Mouse (Mus musculus): ENCODE results near the gene Utp11. TPM values are rescaled to one million over a fixed set of nuclear protein-coding genes. Genes with fewer than 3 reads are reported as not detected.

Gene Utp11
- polyA plus RNA-seq, 1 experiment from 2014 or later = 66.2 TPM

- under 1% methylated on average over 59 of the region's 59 CpGs for WGBS
- Histone ChIP-seq H3K27ac (ENCODE audit: low read depth, low read length) (no peak within 1 kb of the TSS), H3K4me1 (ENCODE audit: control insufficient read depth, insufficient read depth, low read length) (peaks cover 48% of the 10 kb centered on the region), H3K9me3 (ENCODE audit: control insufficient read depth, low read length) (no peaks in the 10 kb centered on the region), H3K36me3 (ENCODE audit: control insufficient read depth, insufficient read depth, low read length) (no peaks in the 10 kb centered on the region), H3K9ac (ENCODE audit: low read length) (peak within 1 kb of the TSS; percentile 76), H3K4me2 (peak within 1 kb of the TSS; percentile 95), H3K27me3 (ENCODE audit: control insufficient read depth, insufficient read depth, low read length) (peaks cover 4% of the 10 kb centered on the region), H3K4me3 (ENCODE audit: low read depth, low read length) (peak within 1 kb of the TSS; percentile 63)
- ATAC-seq (ENCODE audit: low FRiP score) (peak; percentile 65), DNase-seq (ENCODE audit: low spot score, missing footprints) (peak; percentile 94)
These were observed 7.0 kb upstream of the Utp11 start, which contains the start of gene Fhl3 for GRCm38 (mm10) chr4:124700248-124700971. TSS of gene Fhl3 (plus strand) at chr4:124700701.

GRCm38 (mm10) chr4:124699791-124700190 is 6.4 kb upstream of the Utp11 start:
- DNase-seq (ENCODE audit: low spot score, missing footprints) (peak; percentile 89), ATAC-seq (ENCODE audit: low FRiP score) (peak; percentile 6; the same call in 1 of the 2 replicates)
- peak overlapping the region; percentile 95; the same call in 1 of the 2 replicates for H3K4me2 ChIP-seq
- H3K27me3 ChIP-seq (ENCODE audit: control insufficient read depth, insufficient read depth, low read length) = peaks cover 4% of the 10 kb centered on the region
- WGBS = 1% methylated on average over 6 of the region's 6 CpGs
- H3K4me3 ChIP-seq (ENCODE audit: low read depth, low read length) = no peak overlapping the region
- H3K9me3 ChIP-seq (ENCODE audit: control insufficient read depth, low read length) = no peaks in the 10 kb centered on the region
- H3K4me1 ChIP-seq (ENCODE audit: control insufficient read depth, insufficient read depth, low read length) = peaks cover 42% of the 10 kb centered on the region
- H3K27ac ChIP-seq (ENCODE audit: low read depth, low read length) = no peak overlapping the region
- no peaks in the 10 kb centered on the region for H3K36me3 ChIP-seq (ENCODE audit: control insufficient read depth, insufficient read depth, low read length)
- H3K9ac ChIP-seq (ENCODE audit: low read length) = no peak overlapping the region; the same call in 1 of the 2 replicates

- Histone ChIP-seq H3K9me3 (ENCODE audit: control insufficient read depth, low read length) (no peaks in the 10 kb centered on the region), H3K9ac (ENCODE audit: low read length) (no peak overlapping the region), H3K4me1 (ENCODE audit: control insufficient read depth, insufficient read depth, low read length) (peaks cover 26% of the 10 kb centered on the region), H3K27me3 (ENCODE audit: control insufficient read depth, insufficient read depth, low read length) (peaks cover 4% of the 10 kb centered on the region), H3K27ac (ENCODE audit: low read depth, low read length) (no peak overlapping the region), H3K36me3 (ENCODE audit: control insufficient read depth, insufficient read depth, low read length) (no peaks in the 10 kb centered on the region), H3K4me3 (ENCODE audit: low read depth, low read length) (no peak overlapping the region), H3K4me2 (no peak overlapping the region)
- WGBS = 16% methylated on average over 18 of the region's 18 CpGs
- ATAC-seq (ENCODE audit: low FRiP score) = no peak
- no peak for DNase-seq (ENCODE audit: low spot score, missing footprints)
These were observed 2.6 kb upstream of the Utp11 start for GRCm38 (mm10) chr4:124695786-124696516.

- H3K27ac ChIP-seq (ENCODE audit: low read depth, low read length) = no peak overlapping the region
- WGBS = 79% methylated on average over 2 of the region's 2 CpGs
- no peak overlapping the region for H3K4me2 ChIP-seq
- H3K4me1 ChIP-seq (ENCODE audit: control insufficient read depth, insufficient read depth, low read length) = peaks cover 16% of the 10 kb centered on the region
- no peak overlapping the region for H3K9ac ChIP-seq (ENCODE audit: low read length)
- no peak for DNase-seq (ENCODE audit: low spot score, missing footprints)
- H3K9me3 ChIP-seq (ENCODE audit: control insufficient read depth, low read length) = no peaks in the 10 kb centered on the region
- H3K4me3 ChIP-seq (ENCODE audit: low read depth, low read length) = no peak overlapping the region
- no peak for ATAC-seq (ENCODE audit: low FRiP score)
- H3K36me3 ChIP-seq (ENCODE audit: control insufficient read depth, insufficient read depth, low read length) = no peaks in the 10 kb centered on the region
- H3K27me3 ChIP-seq (ENCODE audit: control insufficient read depth, insufficient read depth, low read length) = peaks cover 4% of the 10 kb centered on the region
These were observed 1.2 kb upstream of the Utp11 start for GRCm38 (mm10) chr4:124694572-124694971.

GRCm38 (mm10) chr4:124692416-124692861 is 961 bp downstream of the Utp11 start:
- DNase-seq (ENCODE audit: low spot score, missing footprints) (no peak), ATAC-seq (ENCODE audit: low FRiP score) (no peak)
- H3K4me1 ChIP-seq (ENCODE audit: control insufficient read depth, insufficient read depth, low read length) = peaks cover 14% of the 10 kb centered on the region
- no peaks in the 10 kb centered on the region for H3K9me3 ChIP-seq (ENCODE audit: control insufficient read depth, low read length)
- peak overlapping the region; percentile 91 for H3K4me3 ChIP-seq (ENCODE audit: low read depth, low read length)
- H3K36me3 ChIP-seq (ENCODE audit: control insufficient read depth, insufficient read depth, low read length) = no peaks in the 10 kb centered on the region
- peak overlapping the region; percentile 88 for H3K9ac ChIP-seq (ENCODE audit: low read length)
- peak overlapping the region; percentile 68 for H3K4me2 ChIP-seq
- 68% methylated on average over 3 of the region's 3 CpGs for WGBS
- H3K27me3 ChIP-seq (ENCODE audit: control insufficient read depth, insufficient read depth, low read length) = peaks cover 4% of the 10 kb centered on the region
- no peak overlapping the region for H3K27ac ChIP-seq (ENCODE audit: low read depth, low read length)

GRCm38 (mm10) chr4:124691455-124691854 is 1.9 kb downstream of the Utp11 start:
- Histone ChIP-seq H3K36me3 (ENCODE audit: control insufficient read depth, insufficient read depth, low read length) (no peaks in the 10 kb centered on the region), H3K4me1 (ENCODE audit: control insufficient read depth, insufficient read depth, low read length) (peaks cover 14% of the 10 kb centered on the region), H3K4me3 (ENCODE audit: low read depth, low read length) (no peak overlapping the region), H3K27ac (ENCODE audit: low read depth, low read length) (no peak overlapping the region), H3K27me3 (ENCODE audit: control insufficient read depth, insufficient read depth, low read length) (peaks cover 4% of the 10 kb centered on the region), H3K4me2 (no peak overlapping the region), H3K9ac (ENCODE audit: low read length) (no peak overlapping the region), H3K9me3 (ENCODE audit: control insufficient read depth, low read length) (no peaks in the 10 kb centered on the region)
- 92% methylated on average over 8 of the region's 8 CpGs for WGBS
- DNase-seq (ENCODE audit: low spot score, missing footprints) (no peak), ATAC-seq (ENCODE audit: low FRiP score) (no peak)

GRCm38 (mm10) chr4:124685897-124686402 is 7.5 kb downstream of the Utp11 start:
- no peak overlapping the region for H3K4me3 ChIP-seq (ENCODE audit: low read depth, low read length)
- no peaks in the 10 kb centered on the region for H3K27me3 ChIP-seq (ENCODE audit: control insufficient read depth, insufficient read depth, low read length)
- ATAC-seq (ENCODE audit: low FRiP score) (no peak), DNase-seq (ENCODE audit: low spot score, missing footprints) (no peak)
- no peaks in the 10 kb centered on the region for H3K9me3 ChIP-seq (ENCODE audit: control insufficient read depth, low read length)
- 93% methylated on average over 8 of the region's 8 CpGs for WGBS
- H3K36me3 ChIP-seq (ENCODE audit: control insufficient read depth, insufficient read depth, low read length) = peaks cover 3% of the 10 kb centered on the region; the same call in 1 of the 2 replicates
- no peak overlapping the region for H3K4me2 ChIP-seq
- H3K4me1 ChIP-seq (ENCODE audit: control insufficient read depth, insufficient read depth, low read length) = no peaks in the 10 kb centered on the region
- H3K9ac ChIP-seq (ENCODE audit: low read length) = no peak overlapping the region
- H3K27ac ChIP-seq (ENCODE audit: low read depth, low read length) = no peak overlapping the region

GRCm38 (mm10) chr4:124685453-124685852 is 7.9 kb downstream of the Utp11 start:
- H3K9ac ChIP-seq (ENCODE audit: low read length) = no peak overlapping the region
- no peaks in the 10 kb centered on the region for H3K9me3 ChIP-seq (ENCODE audit: control insufficient read depth, low read length)
- DNase-seq (ENCODE audit: low spot score, missing footprints) (no peak), ATAC-seq (ENCODE audit: low FRiP score) (no peak)
- H3K36me3 ChIP-seq (ENCODE audit: control insufficient read depth, insufficient read depth, low read length) = peaks cover 3% of the 10 kb centered on the region; the same call in 1 of the 2 replicates
- H3K4me2 ChIP-seq = no peak overlapping the region
- WGBS = 92% methylated on average over 8 of the region's 8 CpGs
- H3K27me3 ChIP-seq (ENCODE audit: control insufficient read depth, insufficient read depth, low read length) = no peaks in the 10 kb centered on the region
- H3K4me3 ChIP-seq (ENCODE audit: low read depth, low read length) = no peak overlapping the region
- H3K4me1 ChIP-seq (ENCODE audit: control insufficient read depth, insufficient read depth, low read length) = no peaks in the 10 kb centered on the region
- H3K27ac ChIP-seq (ENCODE audit: low read depth, low read length) = no peak overlapping the region

- H3K36me3 ChIP-seq (ENCODE audit: control insufficient read depth, insufficient read depth, low read length) = peaks cover 3% of the 10 kb centered on the region; the same call in 1 of the 2 replicates
- no peak overlapping the region for H3K27ac ChIP-seq (ENCODE audit: low read depth, low read length)
- H3K4me1 ChIP-seq (ENCODE audit: control insufficient read depth, insufficient read depth, low read length) = no peaks in the 10 kb centered on the region
- no peak overlapping the region for H3K4me3 ChIP-seq (ENCODE audit: low read depth, low read length)
- ATAC-seq (ENCODE audit: low FRiP score) = no peak
- 81% methylated on average over 4 of the region's 4 CpGs for WGBS
- DNase-seq (ENCODE audit: low spot score, missing footprints) = no peak
- H3K9me3 ChIP-seq (ENCODE audit: control insufficient read depth, low read length) = no peaks in the 10 kb centered on the region
- no peak overlapping the region for H3K4me2 ChIP-seq
- H3K27me3 ChIP-seq (ENCODE audit: control insufficient read depth, insufficient read depth, low read length) = no peaks in the 10 kb centered on the region
- H3K9ac ChIP-seq (ENCODE audit: low read length) = no peak overlapping the region
These were observed 8.4 kb downstream of the Utp11 start for GRCm38 (mm10) chr4:124685004-124685403.
